Mouse (Mus musculus) kidney, postnatal 4 days (tissue): ENCODE measurements at regions not wholly inside any gene's neighbourhood (a gene's known extent, or its start where the extent isn't known, plus 50 kb on each side); places are given as distances from the start of the nearest gene placed in this dataset.
A peak's percentile ranks its signal among the peaks of the same experiment; 100 is the strongest.

ENCODE experiments used
- DNase-seq, 2 experiments: peaks; one replicate each; pipeline ENCODE4 v3.0.0; 2021; ENCODE audit warnings: mixed read lengths in 2 of 2

- no peak for DNase-seq
Measured at GRCm38 (mm10) chr11:17324651-17325050, 67.3 kb downstream of the C1d start.

- no peak for DNase-seq
Measured at GRCm38 (mm10) chr11:17325731-17326646, 68.6 kb downstream of the C1d start.

- no peak for DNase-seq
Measured at GRCm38 (mm10) chr11:17326695-17327094, 69.3 kb downstream of the C1d start.

- DNase-seq = no peak
Measured at GRCm38 (mm10) chr11:17351476-17351875, 94.1 kb downstream of the C1d start.

- peak in 1 of 2 experiments; percentile 2 for DNase-seq
Measured at GRCm38 (mm10) chr11:17352148-17353130, 95.1 kb downstream of the C1d start.

GRCm38 (mm10) chr11:17359698-17360254 is 102.4 kb downstream of the C1d start:
- no peak for DNase-seq

GRCm38 (mm10) chr11:17377859-17378258 is 120.5 kb downstream of the C1d start:
- no peak for DNase-seq

GRCm38 (mm10) chr11:17386756-17387155 is 129.4 kb downstream of the C1d start:
- no peak for DNase-seq

- no peak for DNase-seq
Measured at GRCm38 (mm10) chr11:17393832-17394231, 136.5 kb downstream of the C1d start.

GRCm38 (mm10) chr11:17414531-17414930 is 157.2 kb downstream of the C1d start:
- DNase-seq = no peak

- no peak for DNase-seq
Measured at GRCm38 (mm10) chr11:17415144-17415543, 157.8 kb downstream of the C1d start.

GRCm38 (mm10) chr11:17417656-17418289 is 160.4 kb downstream of the C1d start:
- no peak for DNase-seq

- DNase-seq = no peak
Measured at GRCm38 (mm10) chr11:17442133-17442532, 184.8 kb downstream of the C1d start.

GRCm38 (mm10) chr11:17449289-17449688 is 191.9 kb downstream of the C1d start:
- DNase-seq = no peak

GRCm38 (mm10) chr11:17450360-17451045 is 193.1 kb downstream of the C1d start:
- peak; percentile 27 to 46 for DNase-seq

- no peak for DNase-seq
Measured at GRCm38 (mm10) chr11:17451451-17451850, 194.1 kb downstream of the C1d start.

- DNase-seq = peak in 1 of 2 experiments; percentile 27
Measured at GRCm38 (mm10) chr11:17453530-17453929, 196.2 kb downstream of the C1d start.

- DNase-seq = no peak
Measured at GRCm38 (mm10) chr11:17458946-17459345, 201.6 kb downstream of the C1d start.

- peak; percentile 21 to 38 for DNase-seq
Measured at GRCm38 (mm10) chr11:17460024-17460919, 202.9 kb downstream of the C1d start.

- peak; percentile 62 to 68 for DNase-seq
Measured at GRCm38 (mm10) chr11:17460920-17461279, 203.5 kb downstream of the C1d start.

- no peak for DNase-seq
Measured at GRCm38 (mm10) chr11:17461701-17462100, 204.3 kb downstream of the C1d start.
